In genomic region chr5:33782345-33782998, GRCm38 (mm10) we compare ENCODE assay signal across 8 mouse cellular contexts. TPM values are rescaled to one million over a fixed set of nuclear protein-coding genes. Genes with fewer than 3 reads are reported as not detected.
DNase-seq lines count a peak whose midpoint lies in the region; ATAC-seq and TF ChIP-seq lines count a peak whose summit lies in the region.

Gene Letm1 (minus strand): TSS chr5:33782817.

- H3K36me3 ChIP-seq in hindbrain, embryonic 13.5 days = peaks cover 5% of the 10 kb centered on the region

- POLR2A ChIA-PET in Patski (lab: Charles Lee) = interaction anchor here (1.0 to 1.1 kb wide), 3 partner anchors 11 to 36 kb away, joined by 3 to 5 read pairs (median 5); no protein-coding TSS in a partner anchor

- H3K9ac ChIP-seq in hindbrain, embryonic 13.5 days = peak within 1 kb of the TSS; percentile 92

- peak within 1 kb of the TSS; percentile 89 for H3K4me3 ChIP-seq in hindbrain, embryonic 13.5 days

- CTCF ChIA-PET in Patski (lab: Charles Lee) = interaction anchor here (0.8 to 1.0 kb wide), 2 partner anchors 10 to 18 kb away, joined by 3 read pairs; no protein-coding TSS in a partner anchor

- no peaks in the 10 kb centered on the region for H3K9me3 ChIP-seq in hindbrain, embryonic 13.5 days

- in situ Hi-C loops in Patski (cut with MboI; ENCODE audit: low pct_unique_long_range_greater_than_20kb) = loop anchor here (5.0 kb wide), 1 partner anchor 35 kb away; no protein-coding TSS in a partner anchor

- peaks cover 27% of the 10 kb centered on the region for H3K4me1 ChIP-seq in hindbrain, embryonic 13.5 days (replicated peaks)

- peak within 1 kb of the TSS; percentile 92 for H3K27ac ChIP-seq in hindbrain, embryonic 13.5 days

- peak within 1 kb of the TSS; percentile 91 for H3K4me2 ChIP-seq in hindbrain, embryonic 13.5 days

- H3K27me3 ChIP-seq in Patski = no peaks in the 10 kb centered on the region
- H3K27me3 ChIP-seq in hindbrain, embryonic 13.5 days = no peaks in the 10 kb centered on the region

- under 1% methylated on average over 65 of the region's 65 CpGs for WGBS in hindbrain, embryonic 13.5 days

- peak; percentile 63 for TF ChIP-seq CTCF in Patski (IDR thresholded peaks at IDR 0.05)

- DNase-seq in Patski (ENCODE audit: low read depth, low spot score) = peak; percentile 63
- peak; percentile 95 to 97 for DNase-seq in cerebellum, postnatal 14 days
- peak; percentile 93 to 95 for DNase-seq in frontal cortex, postnatal 14 days (ENCODE audit: low spot score in 2 of 2)
- peak; percentile 84 to 88 for DNase-seq in layer of hippocampus, postnatal 25 days (ENCODE audit: extremely low spot score in 1 of 2, low spot score in 1 of 2)
- peak; percentile 96 for DNase-seq in lung, postnatal 25 days (ENCODE audit: low spot score)
- peak; percentile 93 for DNase-seq in retina, embryonic 14.5 days (ENCODE audit: low spot score)
- DNase-seq in thymus, postnatal 4 days = peak; percentile 92

- ATAC-seq in Patski = peak; percentile 100
- peak; percentile 100 for ATAC-seq in hindbrain, embryonic 13.5 days (ENCODE audit: low FRiP score)

RNA-seq across cellular contexts. Expression of gene Letm1, which starts in this region (rescaled TPM):
- 64.9 TPM for polyA plus RNA-seq in Patski (2021)
- polyA plus RNA-seq in hindbrain, embryonic 13.5 days (2015; fragmentation: Nextera tagmentation; extraction: Ambion mirVana) = 58.0 and 58.5 TPM in 2 replicates
- 100 to 1,000 TPM in 1 of 2 experiments, 10 to 100 TPM in 1; 98.8 to 103 TPM for total RNA-seq in layer of hippocampus, postnatal 25 days (2021)

Comparison
In these comparisons a context has a peak if more than half of its experiments do, and no peak if none do; other contexts are left out.
1. Peak in every context shown above with its lines: DNase-seq, ATAC-seq, H3K4me3 ChIP-seq and H3K27ac ChIP-seq.